Mouse (Mus musculus) forebrain, postnatal 0 days (tissue): ENCODE results near the gene Hjurp. TPM values are rescaled to one million over a fixed set of nuclear protein-coding genes. Genes with fewer than 3 reads are reported as not detected.

Source experiments
- ATAC-seq: fragments of 200-750 bp; cut with Nextera tagmentation; 2 replicates; pipeline ENCODE4 v1.8.0; 2017; ENCODE audit warnings: mild to moderate bottlenecking, moderate library complexity
- DNase-seq: peaks from one replicate; pipeline ENCODE4 v3.0.0-alpha.2; 2015
- H3K27ac ChIP-seq: fragments of 300-500 bp; sonication (generic); 2 replicates; pipeline ENCODE4 v1.5.1; 2014; ENCODE audit warnings: low read depth, mild to moderate bottlenecking, antibody characterized with exemption, low read length, moderate library complexity, mixed read lengths
- H3K27me3 ChIP-seq: fragments of 300-500 bp; sonication (generic); 2 replicates; pipeline ENCODE4 v1.6.1; 2014; ENCODE audit warnings: mild to moderate bottlenecking, low read length, mixed read lengths; ENCODE audit not compliant: insufficient read depth
- H3K36me3 ChIP-seq: fragments of 300-500 bp; sonication (generic); 2 replicates; pipeline ENCODE4 v1.6.1; 2014; ENCODE audit warnings: mild to moderate bottlenecking, moderate library complexity; ENCODE audit not compliant: insufficient read depth
- H3K4me1 ChIP-seq: fragments of 300-500 bp; sonication (generic); 2 replicates; pipeline ENCODE4 v1.6.1; 2014; ENCODE audit warnings: antibody characterized with exemption; ENCODE audit not compliant: insufficient read depth
- H3K4me2 ChIP-seq: fragments of 300-500 bp; sonication (generic); 2 replicates; pipeline ENCODE4 v1.6.1; 2014; ENCODE audit warnings: low read depth, mild to moderate bottlenecking, moderate library complexity
- H3K4me3 ChIP-seq: fragments of 300-500 bp; sonication (generic); 2 replicates; pipeline ENCODE4 v1.5.1; 2014; ENCODE audit warnings: low read depth, low read length, mixed read lengths
- H3K9ac ChIP-seq: fragments of 300-500 bp; sonication (generic); 2 replicates; pipeline ENCODE4 v1.6.1; 2014; ENCODE audit warnings: mild to moderate bottlenecking
- H3K9me3 ChIP-seq: fragments of 300-500 bp; sonication (generic); 2 replicates; pipeline ENCODE4 v1.6.1; 2016; ENCODE audit warnings: low read length
- CTCF ChIP-seq: sonication (generic); IDR thresholded peaks from 2 replicates; pipeline ENCODE4 v1.5.1; 2016; ENCODE audit warnings: antibody characterized with exemption, control low read depth, low read depth
- WGBS: fragments of 180-500 bp; shearing (Covaris S2); extraction: QIAGEN DNeasy Blood & Tissue Kit; methylation state at CpG from one replicate; pipeline ENCODE4 v1.1.7; 2014; 5-methylcytosine and 5-hydroxymethylcytosine counted together
- polyA plus RNA-seq: library from polyadenylated mRNA; unstranded; fragments of >200 nt; fragmentation: Nextera tagmentation; extraction: Ambion mirVana; gene quantifications from 2 replicates; pipeline ENCODE4 v1.2.1, GENCODE M21; 2015
- total RNA-seq: library from RNA; depleted of rRNA; stranded (reverse); fragments of >200 nt; gene quantifications from 2 replicates; pipeline ENCODE4 v1.2.3, GENCODE M21; 2014; rRNA removed

Gene Hjurp
- total and polyA plus RNA-seq, 2 experiments from 2014 or later, result 40.0 to 88.0 TPM

GRCm38 (mm10) chr1:88213766-88214461, 63.5 kb downstream of the Hjurp start:
- H3K4me2 ChIP-seq, result no peak overlapping the region
- no peaks in the 10 kb centered on the region for H3K27me3 ChIP-seq
- H3K4me1 ChIP-seq, result no peaks in the 10 kb centered on the region
- H3K27ac ChIP-seq, result no peak overlapping the region
- H3K9ac ChIP-seq, result no peak overlapping the region
- 82% methylated on average over 2 of the region's 2 CpGs for WGBS
- TF ChIP-seq CTCF, result no peak
- ATAC-seq (no peak), DNase-seq (peak; percentile 0)
- H3K36me3 ChIP-seq, result no peaks in the 10 kb centered on the region
- peaks cover 63% of the 10 kb centered on the region for H3K9me3 ChIP-seq
- no peak overlapping the region for H3K4me3 ChIP-seq

- Histone ChIP-seq H3K4me1 (no peaks in the 10 kb centered on the region), H3K36me3 (no peaks in the 10 kb centered on the region), H3K27ac (no peak overlapping the region), H3K9ac (no peak overlapping the region), H3K27me3 (no peaks in the 10 kb centered on the region), H3K4me3 (no peak overlapping the region), H3K9me3 (peaks cover 63% of the 10 kb centered on the region), H3K4me2 (no peak overlapping the region)
- WGBS, result 85% methylated on average over 1 of the region's 1 CpGs
- DNase-seq, result peak; percentile 1
- no peak for TF ChIP-seq CTCF
- no peak for ATAC-seq
Observed at GRCm38 (mm10) chr1:88213061-88213460, 64.4 kb downstream of the Hjurp start.

Other genes starting within 250 kb of the Hjurp start
- gene Ugt1a10, start 222.2 kb downstream of the Hjurp start, total RNA-seq, result not detected in 2 replicates
- gene Ugt1a10, start 222.2 kb downstream of the Hjurp start, polyA plus RNA-seq, result not detected in 2 replicates
- not detected in 2 replicates for gene Ugt1a9, start 206.8 kb downstream of the Hjurp start, total RNA-seq
- not detected in 2 replicates for gene Ugt1a9, start 206.8 kb downstream of the Hjurp start, polyA plus RNA-seq
- not detected in 2 replicates for gene Ugt1a8, start 189.8 kb downstream of the Hjurp start, total RNA-seq
- gene Ugt1a8, start 189.8 kb downstream of the Hjurp start, polyA plus RNA-seq, result not detected in 2 replicates
- 1.2 and 1.9 TPM in 2 replicates for gene Ugt1a7c, start 182.6 kb downstream of the Hjurp start, total RNA-seq
- gene Ugt1a7c, start 182.6 kb downstream of the Hjurp start, polyA plus RNA-seq, result 1.4 and 1.7 TPM in 2 replicates
- gene Ugt1a6b, start 174.4 kb downstream of the Hjurp start, total RNA-seq, result 2.0 and 2.5 TPM in 2 replicates
- 2.1 and 2.9 TPM in 2 replicates for gene Ugt1a6b, start 174.4 kb downstream of the Hjurp start, polyA plus RNA-seq
- 0.69 and 2.0 TPM in 2 replicates for gene Ugt1a6a, start 142.8 kb downstream of the Hjurp start, total RNA-seq
- gene Ugt1a6a, start 142.8 kb downstream of the Hjurp start, polyA plus RNA-seq, result 3.8 and 5.1 TPM in 2 replicates
- not detected in 2 replicates for gene Ugt1a5, start 111.6 kb downstream of the Hjurp start, total RNA-seq
- gene Ugt1a5, start 111.6 kb downstream of the Hjurp start, polyA plus RNA-seq, result not detected in 2 replicates
- gene Ugt1a2, start 77.0 kb downstream of the Hjurp start, total RNA-seq, result not detected in 2 replicates
- not detected in 2 replicates for gene Ugt1a2, start 77.0 kb downstream of the Hjurp start, polyA plus RNA-seq
- 5.3 and 6.6 TPM in 2 replicates for gene Dnajb3, start 71.9 kb downstream of the Hjurp start, total RNA-seq
- 10.7 and 12.4 TPM in 2 replicates for gene Dnajb3, start 71.9 kb downstream of the Hjurp start, polyA plus RNA-seq
- gene Ugt1a1, start 65.7 kb downstream of the Hjurp start, total RNA-seq, result 0.14 TPM in 1 of 2 replicates, not detected in the other
- gene Ugt1a1, start 65.7 kb downstream of the Hjurp start, polyA plus RNA-seq, result not detected in 2 replicates
- gene Mroh2a, start 50.6 kb downstream of the Hjurp start, total RNA-seq, result 0.23 TPM in 1 of 2 replicates, not detected in the other
- gene Mroh2a, start 50.6 kb downstream of the Hjurp start, polyA plus RNA-seq, result 0.35 and 0.36 TPM in 2 replicates
- 0.38 TPM in 2 replicates for gene Trpm8, start within 50 bp of the Hjurp start, total RNA-seq
- 0.19 and 0.36 TPM in 2 replicates for gene Trpm8, start within 50 bp of the Hjurp start, polyA plus RNA-seq
- gene Spp2, start 129.3 kb upstream of the Hjurp start, total RNA-seq, result 1.3 TPM in 1 of 2 replicates, not detected in the other
- 0.52 and 1.2 TPM in 2 replicates for gene Spp2, start 129.3 kb upstream of the Hjurp start, polyA plus RNA-seq
- gene Glrp1, start 232.4 kb upstream of the Hjurp start, total RNA-seq, result 0.08 and 0.10 TPM in 2 replicates
- 0.10 and 0.11 TPM in 2 replicates for gene Glrp1, start 232.4 kb upstream of the Hjurp start, polyA plus RNA-seq